Mouse (Mus musculus) liver, adult 2 months (tissue): ENCODE data around the gene Zfp418. TPM values are rescaled to one million over a fixed set of nuclear protein-coding genes. Genes with fewer than 3 reads are reported as not detected.
"Not testable (repeated sequence)": the region's sequence is repeated elsewhere in the genome, so short reads cannot be mapped to it uniquely, and the experiment has no call there.

Source experiments
- DNase-seq: peaks from one replicate; pipeline ENCODE4 v3.0.0-alpha.2; 2011; ENCODE audit warnings: low read depth, low spot score; ENCODE audit errors: extremely low read depth
- H3K27ac ChIP-seq: fragments of 200-500 bp; replicated peaks from 2 replicates; pipeline ENCODE4 v1.5.1; 2012; ENCODE audit warnings: low read depth, mild to moderate bottlenecking, control low read depth, inconsistent platforms, low read length; ENCODE audit not compliant: insufficient read depth
- H3K27me3 ChIP-seq: fragments of 200-500 bp; 2 replicates; pipeline ENCODE4 v1.6.1; 2012; ENCODE audit warnings: mild to moderate bottlenecking, moderate library complexity, low read length, inconsistent platforms; ENCODE audit not compliant: control insufficient read depth, insufficient read depth
- H3K36me3 ChIP-seq: fragments of 200-500 bp; 2 replicates; pipeline ENCODE4 v1.6.1; 2012; ENCODE audit warnings: low read length, inconsistent platforms; ENCODE audit not compliant: control insufficient read depth, insufficient read depth
- H3K4me1 ChIP-seq: fragments of 200-500 bp; 2 replicates; pipeline ENCODE4 v1.6.1; 2011; ENCODE audit warnings: low read length; ENCODE audit not compliant: control insufficient read depth, insufficient read depth
- H3K4me3 ChIP-seq: fragments of 200-500 bp; 2 replicates; pipeline ENCODE4 v1.5.1; 2011; ENCODE audit warnings: low read depth, mild to moderate bottlenecking, control low read depth, low read length, moderate library complexity; ENCODE audit not compliant: insufficient read depth
- H3K79me2 ChIP-seq: fragments of 200-500 bp; 2 replicates; pipeline ENCODE4 v1.6.1; 2012; ENCODE audit warnings: inconsistent platforms, mild to moderate bottlenecking, low read length, moderate library complexity; ENCODE audit not compliant: control insufficient read depth, insufficient read depth
- H3K9ac ChIP-seq: fragments of 200-500 bp; 2 replicates; pipeline ENCODE4 v1.6.1; 2012; ENCODE audit warnings: low read depth, mild to moderate bottlenecking, control low read depth, inconsistent platforms, low read length
- CTCF ChIP-seq: fragments of 200-500 bp; IDR thresholded peaks from 2 replicates; pipeline ENCODE4 v1.5.1; 2011; ENCODE audit warnings: low read depth, low read length, control low read depth
- POLR2A ChIP-seq: fragments of 200-500 bp; IDR thresholded peaks from 2 replicates; pipeline ENCODE4 v1.6.1; 2011; ENCODE audit warnings: low read length, control low read depth; ENCODE audit not compliant: insufficient read depth; ENCODE audit errors: extremely low read depth
- WGBS: fragments of 180-500 bp; shearing (Covaris S2); methylation state at CpG from one replicate; pipeline ENCODE4 v1.1.7; 2018; 5-methylcytosine and 5-hydroxymethylcytosine counted together
- polyA plus RNA-seq: library from polyadenylated mRNA; depleted of rRNA; stranded (reverse); fragments of >200 nt; gene quantifications from 2 replicates; pipeline ENCODE4 v1.2.3, GENCODE M21; 2012
- total RNA-seq: library from RNA; depleted of rRNA; stranded (reverse); fragments of >200 nt; gene quantifications from 2 replicates; pipeline ENCODE4 v1.2.3, GENCODE M21; 2014

The Zfp418 gene
- total and polyA plus RNA-seq, 2 experiments = 0.32 to 0.92 TPM

DNA sequence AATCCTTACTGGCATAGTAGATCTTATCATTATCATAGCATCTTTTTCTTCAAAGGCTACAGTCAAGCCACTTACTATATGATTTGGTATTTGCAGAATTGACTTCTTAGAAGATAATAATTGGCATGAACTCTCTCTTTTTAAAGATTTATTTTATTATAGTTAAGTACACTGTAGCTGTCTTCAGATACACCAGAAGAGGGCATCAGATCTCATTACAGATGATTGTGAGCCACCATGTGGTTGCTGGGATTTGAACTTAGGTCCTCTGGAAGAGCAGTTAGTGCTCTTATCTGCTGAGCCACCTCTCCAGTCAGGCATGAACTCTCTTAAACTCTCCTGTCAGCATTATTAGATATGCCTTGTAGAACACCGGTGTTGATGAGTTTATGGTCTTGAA, 26.9 kb upstream of the Zfp418 start:
- no peak overlapping the region for H3K9ac ChIP-seq

DNA sequence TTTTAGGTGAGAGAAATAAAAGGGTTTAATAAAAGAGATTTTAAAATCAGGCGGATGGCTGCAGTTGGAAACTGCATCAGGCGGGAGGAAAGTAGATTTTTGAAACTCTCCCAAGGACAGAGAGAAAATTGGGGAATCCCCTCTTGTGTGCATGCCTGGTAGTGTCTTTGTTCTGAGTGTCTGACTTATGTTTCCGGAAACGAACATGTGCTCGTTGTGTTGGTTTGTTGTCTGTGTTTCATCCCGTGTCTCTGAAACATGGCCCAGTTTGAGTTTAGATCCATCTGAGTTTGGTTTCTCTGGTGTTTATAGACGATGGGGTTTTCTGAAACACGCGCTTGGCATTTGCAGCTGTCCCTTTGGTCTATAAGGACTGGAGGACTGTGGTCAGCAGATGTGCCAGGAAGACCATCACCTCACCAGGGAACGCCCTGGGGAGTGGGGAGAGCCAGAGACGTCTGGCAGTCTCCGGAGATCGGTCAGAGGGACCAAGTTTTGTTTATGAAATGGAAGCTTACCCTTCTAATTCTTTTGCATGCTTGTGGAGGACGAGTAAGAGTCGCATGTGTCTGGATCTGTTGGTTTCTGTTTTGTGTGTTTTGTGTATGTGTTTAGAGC, 25.0 kb upstream of the Zfp418 start:
- no peak overlapping the region for H3K9ac ChIP-seq
- H3K36me3 ChIP-seq = no peaks in the 10 kb centered on the region
- no peak for DNase-seq
- no peaks in the 10 kb centered on the region for H3K4me1 ChIP-seq
- no peak overlapping the region for H3K27ac ChIP-seq
- H3K27me3 ChIP-seq = no peaks in the 10 kb centered on the region
- no peak overlapping the region for H3K4me3 ChIP-seq
- TF ChIP-seq POLR2A = no peak
- TF ChIP-seq CTCF = no peak
- WGBS = 88% methylated on average over 15 of the region's 15 CpGs
- no peaks in the 10 kb centered on the region for H3K79me2 ChIP-seq

More for the DNA sequence above, 26.9 kb upstream of the Zfp418 start:
- Histone ChIP-seq H3K27ac (no peak overlapping the region), H3K4me3 (no peak overlapping the region), H3K4me1 (no peaks in the 10 kb centered on the region), H3K36me3 (no peaks in the 10 kb centered on the region), H3K27me3 (no peaks in the 10 kb centered on the region), H3K79me2 (no peaks in the 10 kb centered on the region)
- no peak for DNase-seq
- 91% methylated on average over 1 of the region's 1 CpGs for WGBS
- TF ChIP-seq POLR2A (no peak), CTCF (no peak)

GRCm38 (mm10) chr7:7185897-7186296, 14.8 kb downstream of the Zfp418 start:
- H3K4me1 ChIP-seq = peaks cover 5% of the 10 kb centered on the region; the same call in 1 of the 2 replicates
- 97% methylated on average over 1 of the region's 1 CpGs for WGBS

DNA sequence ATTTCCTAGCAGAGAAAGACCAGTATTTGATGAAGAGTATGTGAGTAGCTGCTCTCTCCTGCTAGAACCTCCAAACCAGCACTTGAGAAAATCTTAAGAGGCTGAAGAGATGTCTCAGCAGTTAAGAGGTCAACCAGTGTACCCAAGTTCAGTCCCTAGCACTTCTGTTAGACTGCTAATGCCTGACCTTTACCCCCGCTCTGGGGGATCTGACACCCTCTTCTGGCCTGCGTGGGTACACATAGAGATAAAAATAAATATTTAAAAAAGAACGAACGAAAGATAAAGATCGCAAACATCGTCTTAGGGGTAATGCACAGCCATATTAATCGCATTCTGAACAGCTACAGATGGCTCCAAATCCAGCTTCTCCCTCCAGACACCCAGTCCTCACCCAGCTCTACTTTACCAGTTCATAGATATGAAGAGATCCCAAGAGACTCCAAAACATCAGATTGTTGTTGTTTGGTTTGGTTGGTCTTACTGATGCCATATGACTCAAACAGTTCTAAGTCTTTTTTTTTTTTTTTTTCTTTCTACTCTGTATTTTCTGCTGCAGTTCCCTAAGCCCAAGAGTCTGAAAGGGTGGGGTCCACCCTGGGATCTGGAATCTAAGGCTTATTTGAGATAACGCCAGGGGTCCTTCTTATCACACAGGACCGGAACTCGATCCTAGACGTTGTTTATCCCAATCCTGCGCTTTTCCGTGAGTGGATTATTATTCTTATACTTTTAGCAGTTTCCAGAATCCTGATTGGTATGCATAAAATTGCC, 16.5 kb downstream of the Zfp418 start:
- TF ChIP-seq CTCF (no peak), POLR2A (no peak)
- peaks cover 7% of the 10 kb centered on the region for H3K36me3 ChIP-seq
- H3K27me3 ChIP-seq = no peaks in the 10 kb centered on the region
- DNase-seq = peak; percentile 29
- H3K27ac ChIP-seq = no peak overlapping the region
- H3K4me1 ChIP-seq = peaks cover 5% of the 10 kb centered on the region; the same call in 1 of the 2 replicates
- no peak overlapping the region for H3K9ac ChIP-seq
- H3K79me2 ChIP-seq = no peaks in the 10 kb centered on the region
- 7% methylated on average over 13 of the region's 13 CpGs for WGBS
- peak overlapping the region; percentile 71; the same call in 1 of the 2 replicates for H3K4me3 ChIP-seq

More at GRCm38 (mm10) chr7:7185897-7186296, 14.8 kb downstream of the Zfp418 start:
- H3K79me2 ChIP-seq = no peaks in the 10 kb centered on the region
- H3K36me3 ChIP-seq = peaks cover 23% of the 10 kb centered on the region
- no peak overlapping the region for H3K9ac ChIP-seq
- H3K4me3 ChIP-seq = no peak overlapping the region
- H3K27me3 ChIP-seq = no peaks in the 10 kb centered on the region
- no peak for TF ChIP-seq CTCF
- no peak for DNase-seq
- no peak overlapping the region for H3K27ac ChIP-seq

DNA sequence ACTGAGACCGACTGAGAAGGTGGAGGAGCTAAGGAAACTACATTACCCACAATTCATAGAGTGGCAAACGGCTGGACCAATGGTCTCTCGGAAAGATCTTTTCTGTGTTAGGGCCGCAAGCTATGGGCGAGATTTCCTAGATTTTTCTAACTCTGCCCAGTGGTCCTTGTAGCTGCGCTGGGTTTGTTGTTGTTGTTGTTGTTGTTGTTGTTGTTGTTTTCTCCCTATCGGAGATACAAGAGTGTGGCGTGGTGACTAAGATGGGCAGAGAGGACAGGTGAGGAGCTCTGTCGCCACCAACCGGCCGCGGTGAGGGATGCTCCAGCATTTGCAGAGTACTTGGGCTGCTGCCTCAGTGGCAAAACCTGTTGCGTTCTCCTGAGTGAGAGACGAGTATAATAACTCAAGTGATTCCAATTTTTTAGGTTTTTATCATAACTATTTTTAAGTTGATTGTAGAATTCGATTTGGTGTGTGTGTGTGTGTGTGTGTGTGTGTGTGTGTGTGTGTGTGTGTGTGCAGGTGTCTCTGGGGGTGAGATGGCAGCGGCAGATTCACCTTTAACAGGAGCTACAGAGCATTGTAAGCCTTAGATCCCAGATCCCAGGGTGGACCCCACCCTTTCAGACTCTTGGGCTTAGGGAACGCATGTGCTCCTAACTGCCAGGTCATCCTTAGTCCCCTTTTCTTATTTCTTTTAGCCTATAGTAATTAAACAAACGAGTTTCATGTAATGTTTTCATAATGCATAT, 17.2 kb downstream of the Zfp418 start:
- DNase-seq = peak; percentile 66
- no peaks in the 10 kb centered on the region for H3K36me3 ChIP-seq
- peak overlapping the region; percentile 71 for H3K4me3 ChIP-seq
- WGBS = 9% methylated on average over 18 of the region's 18 CpGs
- no peak overlapping the region for H3K9ac ChIP-seq
- H3K4me1 ChIP-seq = peaks cover 5% of the 10 kb centered on the region; the same call in 1 of the 2 replicates
- TF ChIP-seq POLR2A = no peak
- TF ChIP-seq CTCF = peak; percentile 95
- H3K79me2 ChIP-seq = no peaks in the 10 kb centered on the region
- H3K27me3 ChIP-seq = no peaks in the 10 kb centered on the region
- no peak overlapping the region for H3K27ac ChIP-seq

- not testable (repeated sequence) for H3K36me3 ChIP-seq, H3K27ac ChIP-seq, H3K4me1 ChIP-seq, H3K79me2 ChIP-seq, H3K27me3 ChIP-seq
- Histone ChIP-seq H3K9ac (peak within 1 kb of the TSS; percentile 74), H3K4me3 (peak within 1 kb of the TSS; percentile 61)
- DNase-seq = peak; percentile 60
- under 1% methylated on average over 24 of the region's 24 CpGs for WGBS
These were observed 38.4 kb downstream of the Zfp418 start, which contains the start of gene Zfp772 for GRCm38 (mm10) chr7:7209313-7210151. TSS of gene Zfp772 (minus strand) at chr7:7209998.
